ENCODE assay signal across 8 mouse cellular contexts in the genomic region with DNA sequence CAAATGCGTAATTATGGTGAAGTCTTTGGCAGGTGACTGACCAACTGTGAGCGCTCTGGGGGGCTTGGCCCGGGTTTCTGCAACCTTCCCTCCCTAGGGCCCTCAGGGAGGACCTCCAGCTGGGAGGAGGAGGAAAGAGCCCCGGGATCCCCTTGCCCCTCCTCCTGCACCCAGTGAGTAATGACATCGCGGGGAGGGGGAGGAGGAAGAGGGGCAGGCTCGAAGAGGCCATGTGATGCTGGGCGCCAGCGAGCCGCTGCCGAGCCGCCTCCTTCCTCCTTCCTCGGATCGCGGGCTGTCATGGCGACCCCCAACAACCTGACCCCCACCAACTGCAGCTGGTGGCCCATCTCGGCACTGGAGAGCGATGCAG. TPM values are rescaled to one million over a fixed set of nuclear protein-coding genes. Genes with fewer than 3 reads are reported as not detected.
DNase-seq lines count a peak whose midpoint lies in the region; ATAC-seq and TF ChIP-seq lines count a peak whose summit lies in the region.

Gene Gdap1l1, plus strand, starts transcription at position 231 of the 373 bp plus-strand sequence.

- H3K27ac ChIP-seq in lung, postnatal 0 days (ENCODE audit: low read length): no peak within 1 kb of the TSS
- H3K27ac ChIP-seq in cortical plate, adult 2 months (ENCODE audit: insufficient read depth, low read length): peak within 1 kb of the TSS; percentile 86
- H3K27ac ChIP-seq in hindbrain, embryonic 11.5 days (ENCODE audit: low read depth, low read length): peak within 1 kb of the TSS; percentile 65

- no peaks in the 10 kb centered on the region for H3K9me3 ChIP-seq in lung, postnatal 0 days (ENCODE audit: low read length)
- no peaks in the 10 kb centered on the region for H3K9me3 ChIP-seq in hindbrain, embryonic 11.5 days (ENCODE audit: control insufficient read depth, low read length)

- no peak within 1 kb of the TSS for H3K9ac ChIP-seq in lung, postnatal 0 days (replicated peaks; ENCODE audit: low read depth)
- H3K9ac ChIP-seq in hindbrain, embryonic 11.5 days (ENCODE audit: low read depth, low read length): peak within 1 kb of the TSS; percentile 76

- no peak for ATAC-seq in lung, postnatal 0 days
- ATAC-seq in hindbrain, embryonic 11.5 days (ENCODE audit: low FRiP score): peak; percentile 82

- DNase-seq in lung, postnatal 0 days (ENCODE audit: low spot score): no peak
- no peak for DNase-seq in lung, postnatal 10 days
- peak; percentile 75 for DNase-seq in hindbrain, embryonic 11.5 days (ENCODE audit: low spot score)
- peak; percentile 78 to 80 for DNase-seq in left cerebral cortex, postnatal 36 days (ENCODE audit: low spot score in 2 of 2)
- peak; percentile 63 for DNase-seq in retina, postnatal 7 days (ENCODE audit: low read depth, low spot score)
- no peak for DNase-seq in thymus, postnatal 25 days
- DNase-seq in gastrocnemius, adult 8-10 months (ENCODE audit: low spot score in 2 of 2): no peak

- H3K4me3 ChIP-seq in lung, postnatal 0 days (ENCODE audit: low read depth, low read length): no peak within 1 kb of the TSS
- peak within 1 kb of the TSS; percentile 91 for H3K4me3 ChIP-seq in cortical plate, adult 2 months (ENCODE audit: insufficient read depth, low read length)
- peak within 1 kb of the TSS; percentile 61 for H3K4me3 ChIP-seq in hindbrain, embryonic 11.5 days (ENCODE audit: low read depth, low read length)

- peak within 1 kb of the TSS; percentile 28; the same call in 1 of the 2 replicates for H3K4me2 ChIP-seq in lung, postnatal 0 days (replicated peaks; ENCODE audit: low read depth, low read length)
- peak within 1 kb of the TSS; percentile 67 for H3K4me2 ChIP-seq in hindbrain, embryonic 11.5 days (replicated peaks; ENCODE audit: low read depth, low read length)

- TF ChIP-seq CTCF in lung, postnatal 0 days (IDR thresholded peaks at IDR 0.05): no peak
- no peak for TF ChIP-seq CTCF in cortical plate, adult 2 months (IDR thresholded peaks at IDR 0.05; ENCODE audit: extremely low read depth, insufficient read depth, low read length)

- no peak for TF ChIP-seq EP300 in lung, postnatal 0 days (IDR thresholded peaks at IDR 0.05)

- TF ChIP-seq POLR2A in cortical plate, adult 2 months (IDR thresholded peaks at IDR 0.05; ENCODE audit: extremely low read depth, insufficient read depth, low read length): peak; percentile 69; the same call in 1 of the 2 replicates

- intact Hi-C loops in left cerebral cortex, postnatal 36 days (cut with DNase I): no loop called here

- H3K27me3 ChIP-seq in lung, postnatal 0 days (replicated peaks; ENCODE audit: insufficient read depth, low read length): peaks cover 14% of the 10 kb centered on the region; the same call in 1 of the 2 replicates
- H3K27me3 ChIP-seq in hindbrain, embryonic 11.5 days (ENCODE audit: control insufficient read depth, insufficient read depth, low read length): 0 out of 2 replicates have a peak, but pooled peaks cover 2% of the 10 kb centered on the region

- H3K4me1 ChIP-seq in lung, postnatal 0 days (ENCODE audit: insufficient read depth, low read depth, low read length): no peaks in the 10 kb centered on the region
- H3K4me1 ChIP-seq in cortical plate, adult 2 months (ENCODE audit: control insufficient read depth, insufficient read depth, low read length): peaks cover 5% of the 10 kb centered on the region; the same call in 1 of the 2 replicates
- 0 out of 2 replicates have a peak, but pooled peaks cover 2% of the 10 kb centered on the region for H3K4me1 ChIP-seq in hindbrain, embryonic 11.5 days (replicated peaks; ENCODE audit: control insufficient read depth, insufficient read depth, low read length)

- 2% methylated on average over 17 of the region's 18 CpGs for WGBS in lung, postnatal 0 days
- 2% methylated on average over 11 of the region's 18 CpGs for WGBS in hindbrain, embryonic 11.5 days

- no peaks in the 10 kb centered on the region for H3K36me3 ChIP-seq in lung, postnatal 0 days (ENCODE audit: insufficient read depth, low read length)
- H3K36me3 ChIP-seq in hindbrain, embryonic 11.5 days (ENCODE audit: control insufficient read depth, insufficient read depth, low read length): no peaks in the 10 kb centered on the region

RNA-seq across cellular contexts. Expression of gene Gdap1l1, which starts in this region (rescaled TPM):
- 0.37 and 0.43 TPM in 2 replicates for polyA plus RNA-seq in lung, postnatal 0 days (2015; fragmentation: Nextera tagmentation; extraction: Ambion mirVana)
- polyA plus RNA-seq in cortical plate, adult 2 months (2012; rRNA removed): 96.6 and 99.8 TPM in 2 replicates
- 47.4 and 52.9 TPM in 2 replicates for polyA plus RNA-seq in hindbrain, embryonic 11.5 days (2014; fragmentation: Nextera tagmentation; extraction: Ambion mirVana)
- 10 to 100 TPM; 72.6 to 73.9 TPM for total RNA-seq in left cerebral cortex, postnatal 36 days (2021)
- total RNA-seq in gastrocnemius, adult 8-10 months (2022): under 1 TPM in 1 of 4 experiments, not detected in 3; 0.13 TPM

Comparison
In these comparisons a context has a peak if more than half of its experiments do, and no peak if none do; other contexts are left out.
1. RNA of gene Gdap1l1 (total RNA-seq): 72.6 to 73.9 TPM in left cerebral cortex, postnatal 36 days; 0.13 TPM in gastrocnemius, adult 8-10 months; every median in the first group is over 10 times any median in the second.
2. RNA of gene Gdap1l1 (polyA plus RNA-seq): 96.6 to 99.8 TPM in cortical plate, adult 2 months and 47.4 to 52.9 TPM in hindbrain, embryonic 11.5 days; 0.37 to 0.43 TPM in lung, postnatal 0 days; every median in the first group is over 10 times any median in the second.
3. DNase-seq: peak in hindbrain, embryonic 11.5 days (single experiment), left cerebral cortex, postnatal 36 days (2 of 2) and retina, postnatal 7 days (single experiment); none in lung, postnatal 0 days (single experiment), lung, postnatal 10 days (single experiment), thymus, postnatal 25 days (single experiment) and gastrocnemius, adult 8-10 months (0 of 2).